Mouse (Mus musculus): ENCODE measurements around the gene Bsnd. TPM values are rescaled to one million over a fixed set of nuclear protein-coding genes. Genes with fewer than 3 reads are reported as not detected.

Bsnd gene
- polyA plus RNA-seq (2014; fragmentation: Nextera tagmentation; extraction: Ambion mirVana): not detected in 2 replicates

DNA sequence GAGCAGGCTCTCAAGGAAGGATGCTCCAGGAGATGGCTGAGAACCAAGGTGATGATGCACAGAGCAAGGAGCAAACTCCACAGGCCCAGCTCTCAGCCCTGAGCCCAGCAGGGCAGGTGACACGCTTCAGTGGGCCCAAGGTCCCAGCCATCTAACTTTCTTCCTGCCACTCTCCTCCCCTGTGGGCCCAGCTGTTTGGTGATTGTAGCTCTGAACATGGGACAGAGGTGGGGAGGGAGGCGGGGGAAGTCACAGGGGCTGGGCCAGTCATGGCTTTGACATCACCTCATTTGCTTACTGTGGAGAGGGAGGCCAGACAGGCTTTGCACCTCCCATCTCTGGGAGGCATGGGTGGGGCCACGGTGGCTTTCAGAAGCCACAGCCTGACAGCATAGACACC lies at the start of gene Bsnd:
Bsnd (minus strand) TSS at position 168 of the 400 bp plus-strand sequence.
- Histone ChIP-seq H3K9me3 (ENCODE audit: control insufficient read depth, low read length) (no peaks in the 10 kb centered on the region), H3K27me3 (ENCODE audit: control insufficient read depth, insufficient read depth, low read length) (no peaks in the 10 kb centered on the region), H3K4me1 (ENCODE audit: control insufficient read depth, insufficient read depth, low read length) (no peaks in the 10 kb centered on the region), H3K9ac (ENCODE audit: low read length) (no peak within 1 kb of the TSS), H3K4me2 (ENCODE audit: low read depth, severe bottlenecking) (no peak within 1 kb of the TSS), H3K27ac (replicated peaks; ENCODE audit: low read depth, low read length) (no peak within 1 kb of the TSS), H3K4me3 (ENCODE audit: low read depth, low read length) (no peak within 1 kb of the TSS), H3K36me3 (ENCODE audit: control insufficient read depth, insufficient read depth, low read length) (no peaks in the 10 kb centered on the region)
- ATAC-seq (ENCODE audit: insufficient number of reproducible peaks, low FRiP score, low TSS enrichment, low read depth): no peak
- 58% methylated on average over 3 of the region's 3 CpGs for WGBS
- DNase-seq (ENCODE audit: low spot score): no peak

DNA sequence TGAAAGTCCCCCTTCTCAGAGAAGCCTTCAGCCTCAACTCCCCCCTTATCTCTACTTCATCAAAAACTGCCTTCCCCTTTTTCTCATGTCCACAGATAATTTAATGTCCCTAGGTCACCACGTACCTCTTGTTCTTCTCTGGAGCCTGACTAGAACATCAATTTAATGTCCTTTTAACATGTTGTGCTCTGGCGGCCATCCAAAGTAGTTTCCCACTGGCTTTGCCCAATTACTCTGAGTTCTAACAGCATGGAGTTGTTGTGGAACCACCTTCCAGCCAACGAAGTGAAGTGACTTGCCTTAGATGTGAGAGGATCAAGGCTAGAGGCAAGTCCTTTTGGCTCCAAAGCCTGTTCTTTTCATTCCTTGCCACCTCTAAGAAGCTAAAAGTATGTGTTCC lies 49.4 kb upstream of the Bsnd start:
- H3K9me3 ChIP-seq (ENCODE audit: control insufficient read depth, low read length): no peaks in the 10 kb centered on the region
- H3K4me2 ChIP-seq (ENCODE audit: low read depth, severe bottlenecking): no peak overlapping the region
- H3K9ac ChIP-seq (ENCODE audit: low read length): no peak overlapping the region
- WGBS: 65% methylated on average over 3 of the region's 3 CpGs
- no peaks in the 10 kb centered on the region for H3K27me3 ChIP-seq (ENCODE audit: control insufficient read depth, insufficient read depth, low read length)
- DNase-seq (ENCODE audit: low spot score) (no peak), ATAC-seq (ENCODE audit: insufficient number of reproducible peaks, low FRiP score, low TSS enrichment, low read depth) (no peak)
- no peaks in the 10 kb centered on the region for H3K36me3 ChIP-seq (ENCODE audit: control insufficient read depth, insufficient read depth, low read length)
- no peak overlapping the region for H3K4me3 ChIP-seq (ENCODE audit: low read depth, low read length)
- no peak overlapping the region for H3K27ac ChIP-seq (replicated peaks; ENCODE audit: low read depth, low read length)
- no peaks in the 10 kb centered on the region for H3K4me1 ChIP-seq (ENCODE audit: control insufficient read depth, insufficient read depth, low read length)

DNA sequence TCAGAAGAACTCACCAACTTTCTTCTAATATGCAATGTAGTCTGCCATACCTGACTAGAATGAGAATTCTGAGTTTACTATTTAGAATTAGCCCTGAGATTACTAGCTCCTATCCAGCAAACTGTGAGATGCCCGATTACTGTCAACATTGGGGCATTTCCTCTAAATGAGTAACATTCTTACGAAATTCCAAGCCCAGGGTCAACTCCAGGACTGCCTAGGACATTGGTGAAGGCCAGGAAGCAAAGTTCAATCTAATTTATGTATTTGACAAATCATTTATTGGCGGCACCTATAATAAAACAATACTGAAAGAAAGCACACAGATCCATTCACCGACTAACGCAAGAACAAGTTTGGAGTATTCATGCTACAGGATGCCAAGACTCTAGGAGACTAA lies 47.7 kb upstream of the Bsnd start:
- no peak overlapping the region for H3K4me2 ChIP-seq (ENCODE audit: low read depth, severe bottlenecking)
- DNase-seq (ENCODE audit: low spot score) (no peak), ATAC-seq (ENCODE audit: insufficient number of reproducible peaks, low FRiP score, low TSS enrichment, low read depth) (no peak)
- no peak overlapping the region for H3K4me3 ChIP-seq (ENCODE audit: low read depth, low read length)
- H3K9me3 ChIP-seq (ENCODE audit: control insufficient read depth, low read length): no peaks in the 10 kb centered on the region
- no peaks in the 10 kb centered on the region for H3K4me1 ChIP-seq (ENCODE audit: control insufficient read depth, insufficient read depth, low read length)
- H3K27me3 ChIP-seq (ENCODE audit: control insufficient read depth, insufficient read depth, low read length): no peaks in the 10 kb centered on the region
- H3K36me3 ChIP-seq (ENCODE audit: control insufficient read depth, insufficient read depth, low read length): no peaks in the 10 kb centered on the region
- 88% methylated on average over 5 of the region's 5 CpGs for WGBS
- no peak overlapping the region for H3K9ac ChIP-seq (ENCODE audit: low read length)
- no peak overlapping the region for H3K27ac ChIP-seq (replicated peaks; ENCODE audit: low read depth, low read length)

DNA sequence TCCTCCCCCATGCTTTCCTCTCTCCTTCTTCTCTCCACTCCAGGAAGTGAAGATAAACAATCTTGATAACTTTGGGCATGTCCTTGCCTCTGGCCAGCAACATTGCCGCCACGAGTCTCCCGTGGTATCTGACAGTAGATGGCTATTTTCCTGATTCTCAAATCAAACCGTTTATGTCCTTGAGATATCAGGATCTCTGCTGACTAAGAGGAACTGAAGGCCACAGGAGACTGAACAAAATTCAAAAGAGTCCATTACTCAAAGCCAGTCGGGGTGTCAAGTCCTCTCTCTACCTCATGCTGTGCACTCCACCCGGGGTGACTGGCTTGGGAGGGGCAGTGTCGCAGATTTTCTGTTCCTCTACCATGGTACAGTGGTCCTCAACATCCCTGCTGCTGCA lies 42.2 kb upstream of the Bsnd start:
- Histone ChIP-seq H3K36me3 (ENCODE audit: control insufficient read depth, insufficient read depth, low read length) (no peaks in the 10 kb centered on the region), H3K4me2 (ENCODE audit: low read depth, severe bottlenecking) (no peak overlapping the region), H3K27me3 (ENCODE audit: control insufficient read depth, insufficient read depth, low read length) (no peaks in the 10 kb centered on the region), H3K4me3 (ENCODE audit: low read depth, low read length) (no peak overlapping the region), H3K9ac (ENCODE audit: low read length) (no peak overlapping the region), H3K9me3 (ENCODE audit: control insufficient read depth, low read length) (no peaks in the 10 kb centered on the region), H3K4me1 (ENCODE audit: control insufficient read depth, insufficient read depth, low read length) (no peaks in the 10 kb centered on the region), H3K27ac (replicated peaks; ENCODE audit: low read depth, low read length) (no peak overlapping the region)
- no peak for DNase-seq (ENCODE audit: low spot score)
- WGBS: 74% methylated on average over 7 of the region's 7 CpGs
- ATAC-seq (ENCODE audit: insufficient number of reproducible peaks, low FRiP score, low TSS enrichment, low read depth): no peak

DNA sequence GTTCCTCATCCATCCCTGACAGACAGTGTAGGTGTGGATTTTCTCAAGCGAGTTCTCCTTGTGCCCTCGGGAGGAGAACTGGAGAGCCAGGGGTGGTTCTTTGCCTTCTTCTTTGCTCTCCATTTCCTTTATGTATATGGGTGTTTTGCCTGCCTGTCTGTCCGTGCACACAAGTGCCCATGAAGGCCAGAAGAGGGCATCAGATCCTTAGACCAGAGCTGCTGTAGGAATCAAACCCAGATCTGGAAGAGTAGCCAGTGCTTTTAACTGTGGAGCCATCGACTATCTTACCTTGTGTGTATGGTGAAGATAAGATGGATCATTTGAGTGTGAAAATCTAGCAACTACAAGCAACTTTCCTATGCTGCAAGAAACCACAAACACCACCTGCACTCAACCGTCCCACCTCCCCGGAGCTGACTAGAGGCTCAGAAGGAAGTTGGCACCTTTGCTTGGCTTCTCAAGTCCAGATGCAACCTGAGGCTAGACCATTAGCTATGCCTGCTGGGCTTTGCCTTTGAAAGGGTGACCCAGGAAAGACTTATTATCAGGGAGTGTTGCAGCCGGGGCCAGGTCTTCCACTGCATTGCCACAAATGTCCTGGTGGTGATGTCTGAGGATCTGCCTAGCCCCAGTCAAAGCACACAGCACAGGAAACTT lies 41.5 kb upstream of the Bsnd start:
- ATAC-seq (ENCODE audit: insufficient number of reproducible peaks, low FRiP score, low TSS enrichment, low read depth) (no peak), DNase-seq (ENCODE audit: low spot score) (no peak)
- 57% methylated on average over 7 of the region's 7 CpGs for WGBS
- Histone ChIP-seq H3K27me3 (ENCODE audit: control insufficient read depth, insufficient read depth, low read length) (no peaks in the 10 kb centered on the region), H3K9ac (ENCODE audit: low read length) (no peak overlapping the region), H3K4me2 (ENCODE audit: low read depth, severe bottlenecking) (no peak overlapping the region), H3K4me1 (ENCODE audit: control insufficient read depth, insufficient read depth, low read length) (no peaks in the 10 kb centered on the region), H3K9me3 (ENCODE audit: control insufficient read depth, low read length) (no peaks in the 10 kb centered on the region), H3K4me3 (ENCODE audit: low read depth, low read length) (no peak overlapping the region), H3K27ac (replicated peaks; ENCODE audit: low read depth, low read length) (no peak overlapping the region), H3K36me3 (ENCODE audit: control insufficient read depth, insufficient read depth, low read length) (no peaks in the 10 kb centered on the region)

DNA sequence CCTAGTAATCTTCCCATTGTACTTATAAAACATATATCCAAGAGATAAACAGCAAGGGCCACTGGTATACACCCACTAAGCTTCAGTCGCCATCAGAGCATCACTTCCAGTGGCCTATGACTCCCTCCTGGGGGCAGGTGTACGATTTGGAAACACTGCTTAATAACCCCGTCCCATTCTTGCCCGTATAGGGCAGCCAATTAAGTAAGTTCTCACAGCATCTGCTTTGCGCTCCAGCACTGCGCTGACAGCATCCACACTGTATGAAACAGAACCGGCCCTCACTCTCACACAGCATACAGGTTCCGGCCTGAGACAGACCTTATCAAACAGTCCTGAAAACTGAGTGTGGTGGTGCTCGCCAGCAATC lies 38.0 kb upstream of the Bsnd start:
- Histone ChIP-seq H3K27me3 (ENCODE audit: control insufficient read depth, insufficient read depth, low read length) (no peaks in the 10 kb centered on the region), H3K4me2 (ENCODE audit: low read depth, severe bottlenecking) (no peak overlapping the region), H3K4me3 (ENCODE audit: low read depth, low read length) (no peak overlapping the region), H3K27ac (replicated peaks; ENCODE audit: low read depth, low read length) (no peak overlapping the region), H3K4me1 (ENCODE audit: control insufficient read depth, insufficient read depth, low read length) (no peaks in the 10 kb centered on the region), H3K9me3 (ENCODE audit: control insufficient read depth, low read length) (no peaks in the 10 kb centered on the region), H3K9ac (ENCODE audit: low read length) (no peak overlapping the region), H3K36me3 (ENCODE audit: control insufficient read depth, insufficient read depth, low read length) (no peaks in the 10 kb centered on the region)
- ATAC-seq (ENCODE audit: insufficient number of reproducible peaks, low FRiP score, low TSS enrichment, low read depth) (peak; percentile 35; the same call in 1 of the 2 replicates), DNase-seq (ENCODE audit: low spot score) (no peak)
- 66% methylated on average over 9 of the region's 9 CpGs for WGBS

DNA sequence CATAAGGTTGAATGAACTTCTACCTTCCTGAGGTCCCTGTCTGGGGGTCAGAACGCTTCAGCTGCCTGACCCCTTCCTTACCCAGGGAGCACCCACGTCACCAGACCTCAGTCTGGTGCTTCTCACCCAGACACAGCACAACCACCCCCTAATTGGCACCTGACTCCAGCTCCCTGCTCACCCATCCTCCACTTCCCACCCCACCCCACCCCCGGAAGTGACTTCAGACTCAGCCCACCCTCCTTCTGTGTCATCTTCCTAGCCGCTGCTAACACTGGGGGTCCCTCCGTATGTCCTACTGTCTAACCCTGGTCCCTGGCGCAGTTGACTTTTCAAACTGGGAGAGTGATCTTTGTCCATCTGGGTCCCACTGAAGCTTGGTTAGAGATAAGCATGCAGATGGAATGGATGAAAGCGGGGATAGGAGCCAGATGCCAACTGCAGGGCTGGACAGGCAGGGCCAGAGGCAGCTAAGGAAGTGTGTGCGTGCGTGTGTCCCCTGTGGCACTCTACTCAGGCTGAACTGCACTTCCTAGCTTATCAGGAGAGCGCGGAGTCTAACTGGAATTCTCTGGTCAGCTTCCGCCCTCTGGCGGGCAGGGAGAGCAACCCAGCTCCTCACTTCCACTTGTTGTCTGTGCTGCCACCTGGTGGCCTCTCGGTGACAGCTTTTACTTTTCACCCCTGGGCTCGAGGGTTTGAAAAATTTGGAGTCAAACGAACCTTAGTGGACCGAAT lies 37.5 kb upstream of the Bsnd start:
- no peaks in the 10 kb centered on the region for H3K4me1 ChIP-seq (ENCODE audit: control insufficient read depth, insufficient read depth, low read length)
- H3K4me2 ChIP-seq (ENCODE audit: low read depth, severe bottlenecking): peak overlapping the region; percentile 24
- H3K9me3 ChIP-seq (ENCODE audit: control insufficient read depth, low read length): no peaks in the 10 kb centered on the region
- DNase-seq (ENCODE audit: low spot score) (peak; percentile 96), ATAC-seq (ENCODE audit: insufficient number of reproducible peaks, low FRiP score, low TSS enrichment, low read depth) (peak; percentile 71; the same call in 1 of the 2 replicates)
- no peak overlapping the region for H3K4me3 ChIP-seq (ENCODE audit: low read depth, low read length)
- H3K36me3 ChIP-seq (ENCODE audit: control insufficient read depth, insufficient read depth, low read length): no peaks in the 10 kb centered on the region
- no peak overlapping the region for H3K9ac ChIP-seq (ENCODE audit: low read length)
- H3K27me3 ChIP-seq (ENCODE audit: control insufficient read depth, insufficient read depth, low read length): no peaks in the 10 kb centered on the region
- no peak overlapping the region for H3K27ac ChIP-seq (replicated peaks; ENCODE audit: low read depth, low read length)
- 19% methylated on average over 17 of the region's 17 CpGs for WGBS

DNA sequence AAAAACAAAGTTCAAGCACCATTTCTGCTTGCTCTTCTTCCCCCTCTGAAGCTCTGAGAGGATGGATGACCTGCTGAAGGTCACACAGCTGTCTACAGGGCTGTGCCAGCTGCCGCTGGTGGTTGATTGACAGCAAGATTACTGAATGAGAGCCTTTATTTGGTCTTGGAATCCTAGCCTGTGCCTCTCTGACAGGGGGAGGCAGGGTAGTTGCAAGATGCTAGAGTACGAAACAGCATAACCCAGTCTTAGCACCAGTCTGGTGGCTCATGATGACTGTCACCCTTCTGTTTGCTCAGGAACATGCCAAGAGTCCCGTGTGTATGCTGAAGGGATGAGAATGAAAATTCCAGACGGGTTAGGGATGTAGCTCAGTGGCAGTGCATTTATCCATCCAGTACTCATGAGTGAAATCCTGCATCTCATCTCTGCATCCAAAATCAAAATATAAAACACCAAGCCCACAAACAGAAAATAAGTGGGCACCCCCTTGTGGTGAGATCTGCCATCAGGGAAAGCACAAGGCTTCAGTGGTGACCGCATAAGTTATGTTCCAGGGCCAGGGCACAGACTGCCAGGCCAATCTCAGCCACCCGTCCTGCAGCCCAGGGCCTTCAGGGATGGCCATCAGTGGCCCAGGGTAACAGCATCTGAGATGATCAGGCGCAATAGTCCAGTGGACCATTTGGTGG lies 35.9 kb upstream of the Bsnd start:
- H3K4me1 ChIP-seq (ENCODE audit: control insufficient read depth, insufficient read depth, low read length): no peaks in the 10 kb centered on the region
- H3K27me3 ChIP-seq (ENCODE audit: control insufficient read depth, insufficient read depth, low read length): no peaks in the 10 kb centered on the region
- DNase-seq (ENCODE audit: low spot score) (no peak), ATAC-seq (ENCODE audit: insufficient number of reproducible peaks, low FRiP score, low TSS enrichment, low read depth) (no peak)
- H3K27ac ChIP-seq (replicated peaks; ENCODE audit: low read depth, low read length): no peak overlapping the region
- no peaks in the 10 kb centered on the region for H3K9me3 ChIP-seq (ENCODE audit: control insufficient read depth, low read length)
- no peak overlapping the region for H3K4me2 ChIP-seq (ENCODE audit: low read depth, severe bottlenecking)
- H3K4me3 ChIP-seq (ENCODE audit: low read depth, low read length): no peak overlapping the region
- WGBS: 77% methylated on average over 7 of the region's 7 CpGs
- no peak overlapping the region for H3K9ac ChIP-seq (ENCODE audit: low read length)
- no peaks in the 10 kb centered on the region for H3K36me3 ChIP-seq (ENCODE audit: control insufficient read depth, insufficient read depth, low read length)
